Mouse (Mus musculus): Measurements from ENCODE around the gene Ngef.

DNA sequence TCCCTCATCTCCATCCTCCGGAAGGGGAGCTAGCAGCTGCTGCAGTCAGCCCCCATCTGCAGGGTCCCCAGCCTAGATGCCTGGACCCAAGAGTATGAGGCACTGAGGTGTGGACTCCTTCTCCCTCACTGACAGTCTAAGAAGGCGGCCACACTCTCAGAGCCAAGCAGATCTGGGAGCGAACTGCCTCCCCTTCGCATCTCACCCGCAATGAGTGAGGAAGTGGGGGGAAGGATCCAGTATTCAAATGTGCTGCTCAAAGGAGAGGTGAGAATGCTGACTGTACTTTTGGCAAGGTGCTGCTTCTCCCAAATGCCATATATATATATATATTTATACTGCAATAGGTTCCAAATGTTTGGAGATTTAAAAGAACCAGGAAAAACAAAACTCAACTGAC, 29.7 kb upstream of the Ngef start:
- TF ChIP-seq CTCF (IDR thresholded peaks at IDR 0.05; ENCODE audit: low read depth, low read length) (no peak), GATA1 (IDR thresholded peaks at IDR 0.05; ENCODE audit: borderline replicate concordance, low read length) (no peak), POLR2AphosphoS5 (IDR thresholded peaks at IDR 0.05; ENCODE audit: insufficient replicate concordance, low read depth, low read length) (no peak), GATA2 (IDR thresholded peaks at IDR 0.05; ENCODE audit: borderline replicate concordance, low read depth, low read length) (no peak)
